Mouse (Mus musculus) heart, embryonic 13.5 days (tissue): ENCODE data around the gene Cd55. TPM values are rescaled to one million over a fixed set of nuclear protein-coding genes. Genes with fewer than 3 reads are reported as not detected.
"Not testable (repeated sequence)": the region's sequence is repeated elsewhere in the genome, so short reads cannot be mapped to it uniquely, and the experiment has no call there.

Source experiments
- ATAC-seq: fragments of 200-750 bp; cut with Nextera tagmentation; 2 replicates; pipeline ENCODE4 v1.8.0; 2017; ENCODE audit warnings: moderate TSS enrichment; ENCODE audit not compliant: insufficient number of reproducible peaks, low FRiP score, low TSS enrichment; ENCODE audit errors: extremely low read depth
- H3K27ac ChIP-seq: fragments of 300-500 bp; sonication (generic); replicated peaks from 2 replicates; pipeline ENCODE4 v1.5.1; 2015; ENCODE audit warnings: moderate library complexity, mild to moderate bottlenecking, inconsistent platforms
- H3K27me3 ChIP-seq: fragments of 300-500 bp; sonication (generic); replicated peaks from 2 replicates; pipeline ENCODE4 v1.6.1; 2015; ENCODE audit warnings: mild to moderate bottlenecking, inconsistent platforms
- H3K36me3 ChIP-seq: fragments of 300-500 bp; sonication (generic); 2 replicates; pipeline ENCODE4 v1.6.1; 2015; ENCODE audit warnings: mild to moderate bottlenecking, inconsistent platforms
- H3K4me1 ChIP-seq: fragments of 300-500 bp; sonication (generic); 2 replicates; pipeline ENCODE4 v1.6.1; 2015; ENCODE audit warnings: inconsistent platforms
- H3K4me2 ChIP-seq: fragments of 300-500 bp; sonication (generic); 2 replicates; pipeline ENCODE4 v1.6.1; 2015; ENCODE audit warnings: inconsistent platforms, mild to moderate bottlenecking, moderate library complexity
- H3K4me3 ChIP-seq: fragments of 300-500 bp; sonication (generic); 2 replicates; pipeline ENCODE4 v1.5.1; 2015; ENCODE audit warnings: moderate library complexity, mild to moderate bottlenecking, inconsistent platforms
- H3K9ac ChIP-seq: fragments of 300-500 bp; sonication (generic); 2 replicates; pipeline ENCODE4 v1.6.1; 2015; ENCODE audit warnings: inconsistent platforms, mild to moderate bottlenecking, moderate library complexity
- H3K9me3 ChIP-seq: fragments of 300-500 bp; sonication (generic); 2 replicates; pipeline ENCODE4 v1.6.1; 2016; ENCODE audit warnings: inconsistent platforms
- WGBS: fragments of 180-500 bp; shearing (Covaris S2); methylation state at CpG from one replicate; pipeline ENCODE4 v1.1.7; 2015; ENCODE audit warnings: mixed read lengths; 5-methylcytosine and 5-hydroxymethylcytosine counted together
- polyA plus RNA-seq: library from polyadenylated mRNA; unstranded; fragments of >200 nt; fragmentation: Nextera tagmentation; extraction: Ambion mirVana; gene quantifications from 2 replicates; pipeline ENCODE4 v1.2.1, GENCODE M21; 2015

Gene Cd55
- polyA plus RNA-seq, 1 experiment from 2014 or later, result 11.1 TPM

- no CpG with 5 or more reads among the region's 6 CpGs for WGBS
- H3K27me3 ChIP-seq, ATAC-seq, H3K9me3 ChIP-seq, H3K4me2 ChIP-seq, H3K4me1 ChIP-seq, H3K9ac ChIP-seq, H3K4me3 ChIP-seq, H3K27ac ChIP-seq, H3K36me3 ChIP-seq: not testable (repeated sequence)
These were observed 40.5 kb downstream of the Cd55 start for GRCm38 (mm10) chr1:130422033-130422432.

- not testable (repeated sequence) for H3K9ac ChIP-seq, ATAC-seq, H3K36me3 ChIP-seq, H3K4me3 ChIP-seq, H3K9me3 ChIP-seq, H3K27ac ChIP-seq, H3K4me2 ChIP-seq, H3K4me1 ChIP-seq, H3K27me3 ChIP-seq
These were observed 65.4 kb downstream of the Cd55 start for GRCm38 (mm10) chr1:130397109-130397508.

Other genes starting within 250 kb of the Cd55 start
- not detected in 2 replicates for gene Cd55b, start 39.7 kb downstream of the Cd55 start, polyA plus RNA-seq
- gene Zp3r, start 166.9 kb upstream of the Cd55 start, polyA plus RNA-seq, result not detected in 2 replicates
- gene C4bp, start 198.9 kb upstream of the Cd55 start, polyA plus RNA-seq, result 0.09 TPM in 1 of 2 replicates, not detected in the other